Mouse (Mus musculus) kidney, adult 2 months (tissue): ENCODE data around the gene Spdya.

ENCODE experiments used
- CTCF ChIP-seq: fragments of 200-500 bp; conservative IDR thresholded peaks from 2 replicates; pipeline ENCODE4 v1.5.1; 2011; ENCODE audit warnings: low read depth, mild to moderate bottlenecking, control low read depth, low read length, moderate library complexity, mixed read lengths; ENCODE audit not compliant: insufficient read depth, insufficient read length
- POLR2A ChIP-seq: fragments of 200-500 bp; IDR thresholded peaks from one replicate; pipeline ENCODE4 v1.6.1; 2011; ENCODE audit warnings: low read depth, low read length, control low read depth

DNA sequence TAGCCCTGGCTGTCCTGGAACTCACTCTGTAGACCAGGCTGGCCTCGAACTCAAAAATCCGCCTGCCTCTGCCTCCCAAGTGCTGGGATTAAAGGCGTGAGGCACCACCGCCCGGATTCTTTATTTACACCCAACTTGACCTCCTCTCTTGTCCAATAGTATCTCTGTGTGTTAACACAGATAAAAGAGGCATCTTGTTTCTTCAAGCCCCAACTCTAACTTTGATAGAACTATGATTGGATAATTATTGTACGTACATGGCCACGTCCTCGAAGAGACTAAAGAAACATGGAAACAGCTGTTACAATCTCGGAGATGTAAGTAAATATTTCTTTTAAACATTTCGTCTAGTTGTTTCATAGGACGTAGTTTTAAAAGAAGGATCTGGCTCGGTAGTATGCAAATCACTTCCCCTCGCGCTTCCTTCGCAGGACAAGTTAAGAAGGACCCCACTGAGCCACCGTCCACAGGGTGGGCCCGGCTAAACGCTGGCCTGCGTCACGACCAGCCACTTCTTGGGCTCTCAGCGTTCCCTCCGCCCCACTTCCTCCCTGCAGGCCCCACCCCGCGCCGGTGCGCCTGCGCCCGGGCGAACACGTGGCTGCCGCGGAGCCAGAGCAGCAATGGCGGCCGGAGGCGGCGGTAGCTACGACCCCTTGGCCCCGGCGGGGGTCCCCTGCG lies 63.9 kb downstream of the Spdya start, which contains the start of gene Wdr43:
- TF ChIP-seq CTCF (no peak), POLR2A (no peak)
